Mouse (Mus musculus): Measurements from ENCODE around the gene Tet3. TPM values are rescaled to one million over a fixed set of nuclear protein-coding genes. Genes with fewer than 3 reads are reported as not detected.
A peak's percentile ranks its signal among the peaks of the same experiment; 100 is the strongest.

Gene Tet3
- total RNA-seq (2012; rRNA removed): 5.1 and 6.0 TPM in 2 replicates

DNA sequence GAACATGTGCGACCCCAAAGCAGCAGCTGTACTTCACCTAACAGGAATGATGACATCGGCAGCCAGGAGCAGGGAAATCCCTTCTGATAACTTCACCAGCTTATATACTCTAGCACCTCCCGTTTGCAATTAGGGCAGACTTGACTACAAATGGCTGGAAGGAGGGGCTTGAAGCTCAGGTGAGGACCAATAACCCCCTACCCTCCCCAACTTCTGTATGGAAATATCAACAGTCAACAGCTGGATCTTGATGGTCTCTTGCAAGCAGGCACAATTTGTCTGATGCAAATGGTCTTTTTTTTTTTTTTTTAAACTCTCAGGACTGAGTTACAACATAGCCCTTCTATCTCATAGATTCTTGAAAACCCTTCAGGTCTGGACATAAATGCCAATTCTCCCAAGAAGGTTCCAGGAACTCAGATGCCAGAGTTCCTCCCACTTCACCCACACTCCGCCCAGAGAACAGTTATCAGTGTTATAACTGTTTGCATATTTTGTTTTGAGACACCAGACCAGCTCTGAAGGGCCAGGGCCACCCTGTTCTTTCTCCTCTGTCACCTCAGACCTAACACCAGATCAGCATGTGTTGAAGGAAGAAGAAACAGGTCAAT is at the start of gene Tet3:
Gene Tet3 (minus strand): TSS at position 51 of the 611 bp plus-strand sequence.
- in situ Hi-C loops (cut with MboI; ENCODE audit: low sequenced_read_pairs in 2 of 2, unreplicated experiment in 2 of 2): no loop called here
- Histone ChIP-seq H3K9me3 (ENCODE audit: control insufficient read depth, insufficient read depth, low read depth, low read length) (no peaks in the 10 kb centered on the region), H3K4me3 (ENCODE audit: insufficient read depth in 1 of 2, low read depth in 1 of 2, low read length in 2 of 2, poor library complexity in 1 of 2, severe bottlenecking in 1 of 2) (no peak within 1 kb of the TSS), H3K27ac (ENCODE audit: insufficient read depth, low read depth, low read length, poor library complexity, severe bottlenecking) (no peak within 1 kb of the TSS), H3K9ac (ENCODE audit: insufficient read depth, low read depth, low read length, poor library complexity, severe bottlenecking) (no peak within 1 kb of the TSS), H3K36me3 (ENCODE audit: control insufficient read depth, insufficient read depth, low read length, poor library complexity, severe bottlenecking) (no peaks in the 10 kb centered on the region), H3K4me1 (ENCODE audit: control insufficient read depth in 2 of 2, insufficient read depth in 2 of 2, low read length in 2 of 2, poor library complexity in 1 of 2) (peaks cover 0 to 2% of the 10 kb centered on the region in 2 experiments; a peak in 1 of 4 replicates)
- no peak for TF ChIP-seq MAFK (IDR thresholded peaks at IDR 0.05; ENCODE audit: insufficient read depth, low read depth, low read length)
- TF ChIP-seq ZC3H11A (IDR thresholded peaks at IDR 0.05; ENCODE audit: borderline replicate concordance, low read depth, low read length): no peak
- no peak for TF ChIP-seq CHD2 (IDR thresholded peaks at IDR 0.05; ENCODE audit: low read depth, low read length)
- no peak for TF ChIP-seq ZNF384 (IDR thresholded peaks at IDR 0.05; ENCODE audit: low read depth, low read length)
- no peak for TF ChIP-seq HCFC1 (IDR thresholded peaks at IDR 0.05; ENCODE audit: borderline replicate concordance, insufficient read depth, low read length)
- DNase-seq (ENCODE audit: low read depth, low spot score): no peak

DNA sequence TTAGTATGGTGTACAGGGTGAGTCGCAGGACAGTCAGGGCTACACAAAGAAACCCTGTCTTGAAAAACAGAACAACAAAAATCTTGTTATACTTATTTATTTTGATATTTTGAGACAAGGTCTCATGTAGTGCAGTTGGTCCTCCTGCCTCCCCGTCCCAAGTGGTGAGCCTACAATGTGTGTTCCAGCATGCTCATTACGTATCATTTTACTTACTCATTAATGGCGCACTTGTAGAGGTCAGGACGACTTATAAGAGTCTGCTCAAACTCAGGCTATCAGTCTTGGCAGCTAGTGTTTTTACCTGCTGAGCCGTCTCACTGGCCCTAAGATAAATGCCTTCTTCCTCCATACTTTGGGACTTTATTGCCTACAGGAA is 48.3 kb upstream of the Tet3 start:
- no peak for TF ChIP-seq HCFC1 (IDR thresholded peaks at IDR 0.05; ENCODE audit: borderline replicate concordance, insufficient read depth, low read length)
- TF ChIP-seq CHD2 (IDR thresholded peaks at IDR 0.05; ENCODE audit: low read depth, low read length): no peak
- TF ChIP-seq ZNF384 (IDR thresholded peaks at IDR 0.05; ENCODE audit: low read depth, low read length): no peak
- no peak for TF ChIP-seq ZC3H11A (IDR thresholded peaks at IDR 0.05; ENCODE audit: borderline replicate concordance, low read depth, low read length)
- TF ChIP-seq MAFK (IDR thresholded peaks at IDR 0.05; ENCODE audit: insufficient read depth, low read depth, low read length): no peak
- Histone ChIP-seq H3K36me3 (ENCODE audit: control insufficient read depth, insufficient read depth, low read length, poor library complexity, severe bottlenecking) (no peaks in the 10 kb centered on the region), H3K4me3 (ENCODE audit: insufficient read depth in 1 of 2, low read depth in 1 of 2, low read length in 2 of 2, poor library complexity in 1 of 2, severe bottlenecking in 1 of 2) (peak overlapping the region; percentile 27 to 78; a peak in 3 of 4 replicates), H3K27ac (ENCODE audit: insufficient read depth, low read depth, low read length, poor library complexity, severe bottlenecking) (no peak overlapping the region), H3K4me1 (ENCODE audit: control insufficient read depth in 2 of 2, insufficient read depth in 2 of 2, low read length in 2 of 2, poor library complexity in 1 of 2) (peaks cover 0 to 3% of the 10 kb centered on the region in 2 experiments; a peak in 1 of 4 replicates), H3K9me3 (ENCODE audit: control insufficient read depth, insufficient read depth, low read depth, low read length) (no peaks in the 10 kb centered on the region), H3K9ac (ENCODE audit: insufficient read depth, low read depth, low read length, poor library complexity, severe bottlenecking) (peak overlapping the region; percentile 21; the same call in 1 of the 2 replicates)
- DNase-seq (ENCODE audit: low read depth, low spot score): no peak
- in situ Hi-C loops (cut with MboI; ENCODE audit: low sequenced_read_pairs in 2 of 2, unreplicated experiment in 2 of 2): no loop called here

DNA sequence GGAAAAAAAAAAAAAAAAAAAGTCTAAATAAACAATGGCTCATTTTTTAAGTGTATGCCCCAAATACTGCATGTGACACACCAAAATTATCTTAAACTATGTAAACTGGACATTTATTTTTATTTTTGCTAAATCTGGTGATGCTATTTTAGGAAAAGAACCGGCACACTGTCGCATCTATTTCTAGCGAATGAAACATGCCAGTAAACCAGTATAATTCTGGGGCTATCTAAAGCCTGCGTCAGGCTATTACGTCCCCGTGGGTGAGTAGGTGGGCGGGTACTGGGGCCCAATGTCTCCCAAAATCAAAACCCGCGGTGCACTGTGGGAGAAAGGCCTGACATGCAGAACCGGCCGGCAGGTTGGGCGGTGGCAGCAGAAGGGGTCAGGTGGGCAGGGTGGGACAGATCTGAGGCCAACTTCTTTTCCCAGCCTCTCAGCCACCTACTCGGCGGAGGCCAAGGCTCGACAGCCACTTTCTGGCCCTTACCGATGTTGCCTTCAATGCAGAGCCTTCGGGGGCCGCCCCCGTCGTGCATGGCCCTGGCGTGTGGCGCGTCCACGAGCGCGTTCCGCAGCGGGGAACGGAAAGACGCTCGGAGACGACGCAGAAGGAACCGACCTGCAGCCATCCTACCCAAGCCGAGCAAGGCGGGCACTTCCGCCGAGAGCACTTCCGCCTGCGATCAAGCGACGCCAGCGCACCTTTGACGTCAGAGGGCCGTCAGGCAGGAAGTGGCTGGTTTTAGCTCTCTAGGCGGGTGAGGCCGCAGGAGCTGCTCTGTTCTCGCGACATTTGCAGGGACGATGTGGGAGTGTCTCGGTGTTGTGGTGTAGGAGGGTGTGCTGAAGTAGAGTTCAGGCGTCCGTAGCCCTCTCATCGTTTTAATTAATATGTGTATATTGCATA is 47.6 kb upstream of the Tet3 start, which contains the start of gene Dguok:
Gene Dguok (minus strand): TSS at position 712 of the 910 bp plus-strand sequence.
- Histone ChIP-seq H3K36me3 (ENCODE audit: control insufficient read depth, insufficient read depth, low read length, poor library complexity, severe bottlenecking) (no peaks in the 10 kb centered on the region), H3K4me3 (ENCODE audit: insufficient read depth in 1 of 2, low read depth in 1 of 2, low read length in 2 of 2, poor library complexity in 1 of 2, severe bottlenecking in 1 of 2) (peak within 1 kb of the TSS; percentile 83 to 99), H3K4me1 (ENCODE audit: control insufficient read depth in 2 of 2, insufficient read depth in 2 of 2, low read length in 2 of 2, poor library complexity in 1 of 2) (peaks cover 0 to 3% of the 10 kb centered on the region in 2 experiments; a peak in 1 of 4 replicates), H3K9me3 (ENCODE audit: control insufficient read depth, insufficient read depth, low read depth, low read length) (no peaks in the 10 kb centered on the region), H3K9ac (ENCODE audit: insufficient read depth, low read depth, low read length, poor library complexity, severe bottlenecking) (peak within 1 kb of the TSS; percentile 98), H3K27ac (ENCODE audit: insufficient read depth, low read depth, low read length, poor library complexity, severe bottlenecking) (peak within 1 kb of the TSS; percentile 72; the same call in 1 of the 2 replicates)
- DNase-seq (ENCODE audit: low read depth, low spot score): peak; percentile 91
- in situ Hi-C loops (cut with MboI; ENCODE audit: low sequenced_read_pairs in 2 of 2, unreplicated experiment in 2 of 2): no loop called here
- TF ChIP-seq HCFC1 (IDR thresholded peaks at IDR 0.05; ENCODE audit: borderline replicate concordance, insufficient read depth, low read length) (peak; percentile 86), MAFK (IDR thresholded peaks at IDR 0.05; ENCODE audit: insufficient read depth, low read depth, low read length) (no peak), ZNF384 (IDR thresholded peaks at IDR 0.05; ENCODE audit: low read depth, low read length) (no peak), CHD2 (IDR thresholded peaks at IDR 0.05; ENCODE audit: low read depth, low read length) (peak; percentile 98), ZC3H11A (IDR thresholded peaks at IDR 0.05; ENCODE audit: borderline replicate concordance, low read depth, low read length) (no peak)

DNA sequence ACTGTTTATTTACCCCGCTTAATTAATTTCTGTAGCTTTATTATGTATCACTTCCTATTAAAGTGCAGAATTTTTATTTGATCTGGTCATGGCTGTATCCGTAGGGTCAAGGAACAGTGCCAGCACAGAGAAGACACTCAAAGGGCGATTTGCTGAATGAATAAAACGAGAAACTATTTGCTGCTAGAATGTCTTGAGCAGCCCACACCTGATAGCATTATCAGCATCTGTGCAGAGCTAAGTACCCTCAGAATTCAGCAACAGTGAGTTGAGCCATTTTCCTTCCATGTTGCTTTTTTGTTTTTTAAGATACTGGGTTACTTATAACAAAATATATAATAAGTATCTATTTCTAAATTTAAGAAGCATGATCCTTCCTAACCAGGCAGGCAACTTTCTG is 46.7 kb upstream of the Tet3 start:
- Histone ChIP-seq H3K4me3 (ENCODE audit: insufficient read depth in 1 of 2, low read depth in 1 of 2, low read length in 2 of 2, poor library complexity in 1 of 2, severe bottlenecking in 1 of 2) (peak overlapping the region in 1 of 2 experiments; percentile 83; a peak in 2 of 4 replicates), H3K9ac (ENCODE audit: insufficient read depth, low read depth, low read length, poor library complexity, severe bottlenecking) (0 out of 2 replicates have a peak overlapping the region, but pooled peaks have one; percentile 52), H3K9me3 (ENCODE audit: control insufficient read depth, insufficient read depth, low read depth, low read length) (no peaks in the 10 kb centered on the region), H3K27ac (ENCODE audit: insufficient read depth, low read depth, low read length, poor library complexity, severe bottlenecking) (no peak overlapping the region), H3K36me3 (ENCODE audit: control insufficient read depth, insufficient read depth, low read length, poor library complexity, severe bottlenecking) (no peaks in the 10 kb centered on the region), H3K4me1 (ENCODE audit: control insufficient read depth in 2 of 2, insufficient read depth in 2 of 2, low read length in 2 of 2, poor library complexity in 1 of 2) (peaks cover 0 to 3% of the 10 kb centered on the region in 2 experiments; a peak in 1 of 4 replicates)
- TF ChIP-seq HCFC1 (IDR thresholded peaks at IDR 0.05; ENCODE audit: borderline replicate concordance, insufficient read depth, low read length) (no peak), ZC3H11A (IDR thresholded peaks at IDR 0.05; ENCODE audit: borderline replicate concordance, low read depth, low read length) (no peak), ZNF384 (IDR thresholded peaks at IDR 0.05; ENCODE audit: low read depth, low read length) (no peak), CHD2 (IDR thresholded peaks at IDR 0.05; ENCODE audit: low read depth, low read length) (no peak), MAFK (IDR thresholded peaks at IDR 0.05; ENCODE audit: insufficient read depth, low read depth, low read length) (no peak)
- in situ Hi-C loops (cut with MboI; ENCODE audit: low sequenced_read_pairs in 2 of 2, unreplicated experiment in 2 of 2): no loop called here
- DNase-seq (ENCODE audit: low read depth, low spot score): no peak

All from ES-E14 (cell line).